Mouse (Mus musculus) hindbrain, embryonic 14.5 days (tissue): ENCODE measurements around the gene Hdac11. TPM values are rescaled to one million over a fixed set of nuclear protein-coding genes. Genes with fewer than 3 reads are reported as not detected.
"Not testable (repeated sequence)": the region's sequence is repeated elsewhere in the genome, so short reads cannot be mapped to it uniquely, and the experiment has no call there.

Experiments used
- ATAC-seq: fragments of 200-750 bp; cut with Nextera tagmentation; 2 replicates; pipeline ENCODE4 v1.8.0; 2017; ENCODE audit warnings: moderate number of reproducible peaks, mild to moderate bottlenecking, moderate TSS enrichment, moderate library complexity; ENCODE audit not compliant: low FRiP score
- DNase-seq: peaks from one replicate; pipeline ENCODE4 v3.0.0-alpha.2; 2015; ENCODE audit warnings: low spot score
- H3K27ac ChIP-seq: fragments of 300-500 bp; sonication (generic); 2 replicates; pipeline ENCODE4 v1.5.1; 2014; ENCODE audit warnings: mild to moderate bottlenecking, moderate library complexity
- H3K27me3 ChIP-seq: fragments of 300-500 bp; sonication (generic); 2 replicates; pipeline ENCODE4 v1.6.1; 2014; ENCODE audit warnings: mild to moderate bottlenecking, low read length, mixed read lengths; ENCODE audit not compliant: control insufficient read depth, insufficient read depth
- H3K36me3 ChIP-seq: fragments of 300-500 bp; sonication (generic); replicated peaks from 2 replicates; pipeline ENCODE4 v1.6.1; 2014; ENCODE audit not compliant: control insufficient read depth, insufficient read depth
- H3K4me1 ChIP-seq: fragments of 300-500 bp; sonication (generic); replicated peaks from 2 replicates; pipeline ENCODE4 v1.6.1; 2014; ENCODE audit warnings: antibody characterized with exemption, low read length, mixed read lengths; ENCODE audit not compliant: control insufficient read depth, insufficient read depth
- H3K4me2 ChIP-seq: fragments of 300-500 bp; sonication (generic); replicated peaks from 2 replicates; pipeline ENCODE4 v1.6.1; 2014; ENCODE audit warnings: mild to moderate bottlenecking, moderate library complexity
- H3K4me3 ChIP-seq: fragments of 300-500 bp; sonication (generic); replicated peaks from 2 replicates; pipeline ENCODE4 v1.5.1; 2014; ENCODE audit warnings: mild to moderate bottlenecking, low read length
- H3K9ac ChIP-seq: fragments of 300-500 bp; sonication (generic); 2 replicates; pipeline ENCODE4 v1.6.1; 2014
- H3K9me3 ChIP-seq: fragments of 300-500 bp; sonication (generic); 2 replicates; pipeline ENCODE4 v1.6.1; 2016; ENCODE audit warnings: low read length; ENCODE audit not compliant: control insufficient read depth
- WGBS: fragments of 180-500 bp; shearing (Covaris S2); extraction: QIAGEN DNeasy Blood & Tissue Kit; methylation state at CpG from one replicate; pipeline ENCODE4 v1.1.7; 2014; 5-methylcytosine and 5-hydroxymethylcytosine counted together
- polyA plus RNA-seq: library from polyadenylated mRNA; unstranded; fragments of >200 nt; fragmentation: Nextera tagmentation; extraction: Ambion mirVana; gene quantifications from 2 replicates; pipeline ENCODE4 v1.2.1, GENCODE M21; 2014

Hdac11 gene
- polyA plus RNA-seq, 1 experiment from 2014 or later = 42.7 TPM

- Histone ChIP-seq H3K27me3 (no peaks in the 10 kb centered on the region), H3K9me3 (no peaks in the 10 kb centered on the region), H3K4me2 (no peak overlapping the region), H3K4me3 (no peak overlapping the region), H3K4me1 (0 out of 2 replicates have a peak, but pooled peaks cover 9% of the 10 kb centered on the region), H3K27ac (no peak overlapping the region), H3K36me3 (no peaks in the 10 kb centered on the region), H3K9ac (no peak overlapping the region)
- no peak for ATAC-seq
- no peak for DNase-seq
- 76% methylated on average over 8 of the region's 8 CpGs for WGBS
These were observed 45.4 kb downstream of the Hdac11 start for GRCm38 (mm10) chr6:91201881-91202341.

GRCm38 (mm10) chr6:91202571-91202970 is 46.1 kb downstream of the Hdac11 start:
- DNase-seq (no peak), ATAC-seq (no peak)
- 86% methylated on average over 4 of the region's 4 CpGs for WGBS
- Histone ChIP-seq H3K27me3 (no peaks in the 10 kb centered on the region), H3K36me3 (no peaks in the 10 kb centered on the region), H3K4me2 (no peak overlapping the region), H3K4me3 (no peak overlapping the region), H3K9ac (no peak overlapping the region), H3K4me1 (0 out of 2 replicates have a peak, but pooled peaks cover 9% of the 10 kb centered on the region), H3K27ac (no peak overlapping the region), H3K9me3 (no peaks in the 10 kb centered on the region)

- H3K4me1 ChIP-seq = 0 out of 2 replicates have a peak, but pooled peaks cover 3% of the 10 kb centered on the region
- H3K4me2 ChIP-seq = no peak overlapping the region
- no peak for ATAC-seq
- no peak overlapping the region for H3K9ac ChIP-seq
- H3K27me3 ChIP-seq = no peaks in the 10 kb centered on the region
- WGBS = 73% methylated on average over 3 of the region's 3 CpGs
- no peaks in the 10 kb centered on the region for H3K36me3 ChIP-seq
- no peak overlapping the region for H3K27ac ChIP-seq
- H3K9me3 ChIP-seq = no peaks in the 10 kb centered on the region
- DNase-seq = no peak
- no peak overlapping the region for H3K4me3 ChIP-seq
These were observed 48.9 kb downstream of the Hdac11 start for GRCm38 (mm10) chr6:91205346-91205745.

GRCm38 (mm10) chr6:91205791-91206190 is 49.3 kb downstream of the Hdac11 start:
- WGBS = 82% methylated on average over 5 of the region's 5 CpGs
- Histone ChIP-seq H3K36me3 (no peaks in the 10 kb centered on the region), H3K27me3 (no peaks in the 10 kb centered on the region), H3K4me3 (no peak overlapping the region), H3K4me2 (no peak overlapping the region), H3K4me1 (no peaks in the 10 kb centered on the region), H3K9me3 (no peaks in the 10 kb centered on the region), H3K9ac (no peak overlapping the region), H3K27ac (no peak overlapping the region)
- ATAC-seq (no peak), DNase-seq (no peak)

GRCm38 (mm10) chr6:91207491-91207890 is 51.0 kb downstream of the Hdac11 start:
- no peak for ATAC-seq
- Histone ChIP-seq H3K9ac (no peak overlapping the region), H3K36me3 (no peaks in the 10 kb centered on the region), H3K9me3 (no peaks in the 10 kb centered on the region), H3K27ac (no peak overlapping the region), H3K4me3 (no peak overlapping the region), H3K27me3 (no peaks in the 10 kb centered on the region), H3K4me1 (no peaks in the 10 kb centered on the region; the same call in 1 of the 2 replicates), H3K4me2 (no peak overlapping the region)
- 52% methylated on average over 3 of the region's 3 CpGs for WGBS
- DNase-seq = no peak

- Histone ChIP-seq H3K9me3 (no peaks in the 10 kb centered on the region), H3K4me1 (peaks cover 6% of the 10 kb centered on the region; the same call in 1 of the 2 replicates), H3K4me2 (no peak overlapping the region), H3K4me3 (no peak overlapping the region), H3K27ac (0 out of 2 replicates have a peak overlapping the region, but pooled peaks have one; percentile 20), H3K36me3 (no peaks in the 10 kb centered on the region), H3K27me3 (peaks cover 7% of the 10 kb centered on the region; the same call in 1 of the 2 replicates), H3K9ac (no peak overlapping the region)
- ATAC-seq = no peak
- WGBS = 5% methylated on average over 2 of the region's 2 CpGs
- no peak for DNase-seq
These were observed 53.3 kb downstream of the Hdac11 start for GRCm38 (mm10) chr6:91209780-91210179.

- H3K4me2 ChIP-seq = no peak overlapping the region
- no peak overlapping the region for H3K4me3 ChIP-seq
- H3K27ac ChIP-seq = no peak overlapping the region
- WGBS = 66% methylated on average over 3 of the region's 3 CpGs
- no peak overlapping the region for H3K9ac ChIP-seq
- H3K36me3 ChIP-seq = no peaks in the 10 kb centered on the region
- H3K4me1 ChIP-seq = peaks cover 6% of the 10 kb centered on the region; the same call in 1 of the 2 replicates
- peaks cover 7% of the 10 kb centered on the region; the same call in 1 of the 2 replicates for H3K27me3 ChIP-seq
- no peaks in the 10 kb centered on the region for H3K9me3 ChIP-seq
- DNase-seq = no peak
- ATAC-seq = no peak
These were observed 54.4 kb downstream of the Hdac11 start for GRCm38 (mm10) chr6:91210852-91211251.

- not testable (repeated sequence) for H3K27ac ChIP-seq, ATAC-seq
- H3K4me2 ChIP-seq = peak within 1 kb of the TSS; percentile 48
These were observed 55.7 kb downstream of the Hdac11 start, which contains the start of gene Fbln2 for GRCm38 (mm10) chr6:91212155-91212554. Gene Fbln2 (plus strand): TSS chr6:91212455.

GRCm38 (mm10) chr6:91212571-91212970 is 56.1 kb downstream of the Hdac11 start:
- H3K27ac ChIP-seq = no peak overlapping the region
- H3K4me3 ChIP-seq = peak overlapping the region; percentile 24
- H3K4me1 ChIP-seq = peaks cover 6% of the 10 kb centered on the region; the same call in 1 of the 2 replicates
- peaks cover 7% of the 10 kb centered on the region; the same call in 1 of the 2 replicates for H3K27me3 ChIP-seq
- no peaks in the 10 kb centered on the region for H3K9me3 ChIP-seq
- 1% methylated on average over 28 of the region's 29 CpGs for WGBS
- H3K9ac ChIP-seq = peak overlapping the region; percentile 40; the same call in 1 of the 2 replicates
- ATAC-seq (peak; percentile 61; the same call in 1 of the 2 replicates), DNase-seq (peak; percentile 48)
- H3K4me2 ChIP-seq = peak overlapping the region; percentile 48
- H3K36me3 ChIP-seq = no peaks in the 10 kb centered on the region

More at GRCm38 (mm10) chr6:91212155-91212554, 55.7 kb downstream of the Hdac11 start, which contains the start of gene Fbln2:
- Histone ChIP-seq H3K4me3 (peak within 1 kb of the TSS; percentile 24), H3K9ac (peak within 1 kb of the TSS; percentile 40; the same call in 1 of the 2 replicates)
- not testable (repeated sequence) for H3K27me3 ChIP-seq, H3K36me3 ChIP-seq, H3K9me3 ChIP-seq, DNase-seq, H3K4me1 ChIP-seq
